Mouse (Mus musculus) left cerebral cortex, postnatal 36 days (tissue): ENCODE measurements around the gene Ncs1. TPM values are rescaled to one million over a fixed set of nuclear protein-coding genes. Genes with fewer than 3 reads are reported as not detected.

Experiments used
- DNase-seq, 2 experiments: peaks; one replicate each; pipeline ENCODE4 v3.0.0; 2021 to 2022; ENCODE audit warnings: low spot score in 2 of 2, mixed read lengths in 1 of 2
- intact Hi-C: fragments of 180-260 bp; cut with DNase I; formaldehyde crosslinking; loops from one replicate; pipeline ENCODE4 v1.15.1; 2025
- total RNA-seq, 2 experiments: library from RNA; stranded (reverse); gene quantifications; 2 replicates each; pipeline ENCODE4 v1.2.3; 2021

The Ncs1 gene
- total RNA-seq, 2 experiments from 2014 or later, result 210 to 221 TPM

DNA sequence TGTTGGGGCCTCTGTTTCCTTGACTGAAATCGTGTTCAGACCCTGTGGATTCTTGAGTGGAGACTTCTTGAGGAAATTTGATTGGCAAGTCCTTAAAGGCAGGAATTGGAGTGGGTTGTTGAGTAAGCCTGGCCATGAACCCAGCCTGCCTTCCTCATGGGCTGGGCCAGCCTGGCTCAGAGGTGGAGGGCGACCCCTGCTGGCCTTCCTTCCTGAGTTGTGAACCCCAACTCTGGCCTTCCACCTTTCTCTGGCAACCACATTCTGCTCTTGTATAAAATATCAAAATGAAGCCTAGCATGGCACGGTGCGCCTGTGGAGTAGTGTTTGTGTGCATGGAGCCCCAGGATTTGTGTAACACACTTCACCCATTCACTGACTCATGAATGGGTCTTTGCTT is 60.1 kb downstream of the Ncs1 start:
- intact Hi-C loops, result loop anchor here (10.0 kb wide), 1 partner anchor 291 kb away; no protein-coding TSS in a partner anchor
- DNase-seq, result no peak

DNA sequence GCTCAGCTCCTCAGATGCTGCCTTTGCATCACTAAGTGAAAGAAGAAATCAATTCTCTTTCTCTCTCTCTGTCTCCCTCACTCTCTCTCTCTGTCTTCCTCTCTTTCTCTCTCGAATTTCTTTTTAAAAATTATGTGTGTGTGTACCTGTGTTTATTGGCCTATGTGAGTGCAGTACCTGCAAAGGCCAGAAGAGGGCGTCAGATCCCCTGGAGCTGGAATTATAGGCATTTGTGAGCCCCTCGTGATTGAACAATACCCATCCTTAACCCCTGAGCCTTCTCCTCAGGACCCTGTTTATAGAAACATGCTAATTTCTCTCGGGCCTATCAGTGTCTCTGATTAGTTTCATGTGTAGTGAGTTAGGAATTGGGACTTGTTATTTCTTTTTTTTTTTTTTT is 62.6 kb downstream of the Ncs1 start:
- intact Hi-C loops, result loop anchor here (10.0 kb wide), 1 partner anchor 293 kb away; no protein-coding TSS in a partner anchor
- no peak for DNase-seq

GRCm38 (mm10) chr2:31309549-31309948 is 63.9 kb downstream of the Ncs1 start:
- no peak for DNase-seq
- intact Hi-C loops, result loop anchor here (10.0 kb wide), 1 partner anchor 295 kb away; no protein-coding TSS in a partner anchor

DNA sequence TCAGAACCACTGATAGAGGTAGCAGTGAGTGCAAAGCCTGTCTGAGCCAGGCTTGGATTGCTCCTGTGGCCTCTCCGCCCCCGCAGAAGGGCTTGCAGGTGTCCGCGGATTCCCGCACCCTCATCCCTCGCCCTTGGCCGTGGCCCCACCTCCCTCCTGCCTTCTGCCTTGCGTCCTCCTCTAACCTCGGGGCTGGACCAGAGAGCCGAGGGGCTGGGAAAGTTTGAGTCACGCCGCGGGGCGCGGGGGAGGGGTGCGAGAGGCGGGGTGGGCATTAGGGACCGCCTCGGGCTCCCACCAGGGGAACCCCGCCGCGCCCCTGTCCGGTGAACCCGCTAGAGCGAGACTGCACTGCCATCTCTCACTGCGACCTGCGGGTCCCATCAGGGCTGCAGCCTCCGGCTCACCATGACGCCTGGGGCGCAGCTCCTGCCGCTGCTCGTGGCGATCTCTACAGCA is 68.4 kb downstream of the Ncs1 start, which contains the start of gene Hmcn2:
Gene Hmcn2, plus strand, starts transcription at position 409 of the 459 bp plus-strand sequence.
- no peak for DNase-seq
- intact Hi-C loops, result loop anchor here (5.0 kb wide), 1 partner anchor 68 kb away; no protein-coding TSS in a partner anchor

DNA sequence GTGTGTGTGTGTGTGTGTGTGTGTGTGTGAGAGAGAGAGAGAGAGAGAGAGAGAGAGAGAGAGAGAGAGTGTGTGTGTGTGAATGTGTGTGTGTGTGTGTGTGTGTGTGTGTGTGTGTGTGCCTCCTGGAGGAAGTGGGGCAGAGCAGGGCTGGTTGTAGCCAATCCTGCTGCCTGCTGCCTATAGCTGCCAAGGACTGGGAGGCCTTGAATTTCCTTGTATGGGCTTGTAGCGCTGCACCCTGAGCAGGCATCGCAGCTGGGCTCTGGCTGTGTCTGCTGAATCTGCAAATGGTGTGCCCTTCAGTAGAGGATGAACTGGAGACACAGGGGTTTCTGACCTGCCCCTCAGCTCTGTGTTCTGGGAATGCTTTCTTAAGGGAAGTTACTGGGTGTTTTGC is 72.5 kb downstream of the Ncs1 start:
- intact Hi-C loops, result no loop called here
- DNase-seq, result no peak

GRCm38 (mm10) chr2:31319200-31319599 is 73.6 kb downstream of the Ncs1 start:
- DNase-seq, result no peak
- intact Hi-C loops, result no loop called here

- no peak for DNase-seq
- intact Hi-C loops, result loop anchor here (5.0 kb wide), 1 partner anchor 45 kb away; no protein-coding TSS in a partner anchor
Observed at GRCm38 (mm10) chr2:31327186-31327585, 81.6 kb downstream of the Ncs1 start.

GRCm38 (mm10) chr2:31337706-31338330 is 92.2 kb downstream of the Ncs1 start:
- intact Hi-C loops, result no loop called here
- DNase-seq, result no peak

DNA sequence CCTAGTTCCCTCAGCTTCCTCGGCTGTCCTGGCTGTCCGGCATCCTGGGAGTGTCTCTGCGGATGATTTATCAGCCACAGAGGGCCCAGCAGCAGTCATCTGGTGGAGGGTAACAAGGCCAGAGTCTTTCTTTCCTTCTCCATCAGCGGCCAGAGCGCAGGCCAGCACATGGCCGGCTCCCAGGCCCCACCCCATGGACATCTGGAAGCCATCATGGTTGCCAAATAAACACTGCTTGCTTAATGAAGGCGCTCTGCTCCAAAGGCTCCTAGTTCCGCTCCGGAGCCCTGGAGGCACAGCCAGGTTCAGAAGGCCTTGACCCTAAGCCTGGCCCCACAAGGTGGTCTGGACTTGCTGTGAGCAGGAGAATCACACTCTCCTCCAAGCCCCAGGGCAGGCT is 94.2 kb downstream of the Ncs1 start:
- intact Hi-C loops, result no loop called here
- DNase-seq, result no peak

DNA sequence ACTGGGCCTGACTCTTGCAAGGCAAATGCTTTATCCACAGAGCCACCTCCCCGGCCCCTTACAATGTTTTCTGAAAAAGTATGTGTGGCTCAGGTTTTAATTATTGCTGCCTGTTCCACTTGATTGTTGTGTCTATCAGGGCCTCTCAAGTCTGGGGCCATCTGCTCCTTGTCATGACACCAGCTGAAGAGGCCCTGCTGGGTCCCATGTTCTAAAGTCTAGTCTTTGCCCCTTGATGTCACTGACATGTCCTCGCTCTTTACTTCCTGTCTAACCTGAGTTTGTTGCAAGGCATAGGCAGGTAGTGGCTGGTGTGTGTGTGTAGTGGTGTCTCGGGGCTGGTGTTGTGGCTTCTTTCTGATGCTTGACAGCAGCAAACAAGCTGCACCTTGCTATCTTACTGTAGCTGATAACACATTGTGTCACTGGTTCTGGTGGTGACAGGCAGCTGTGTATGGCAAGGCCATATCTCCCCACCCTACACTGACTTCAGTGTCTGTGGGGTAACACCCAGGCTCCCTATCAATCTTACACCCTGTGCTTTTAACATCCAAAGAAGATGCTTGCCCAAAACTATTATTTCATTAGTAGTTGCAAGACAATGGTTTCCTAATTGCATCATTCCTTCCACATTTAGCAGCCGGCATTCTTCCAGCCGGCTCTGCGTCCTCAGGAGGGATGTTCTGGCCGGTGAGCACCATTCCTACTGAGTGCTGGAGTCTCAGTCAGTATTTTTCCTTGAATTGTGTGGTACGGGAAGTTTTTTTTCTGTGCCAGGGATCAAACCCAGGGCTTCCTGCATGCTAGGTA is 96.3 kb downstream of the Ncs1 start:
- intact Hi-C loops, result no loop called here
- DNase-seq, result no peak

Other genes starting within 250 kb of the Ncs1 start
- gene Fnbp1, start 103.8 kb upstream of the Ncs1 start, total RNA-seq, result 10 to 100 TPM; 86.5 to 94.8 TPM
- 10 to 100 TPM; 43.4 to 54.4 TPM for gene Gpr107, start 93.5 kb upstream of the Ncs1 start, total RNA-seq
- under 1 TPM; 0.54 TPM for gene Hmcn2, start 68.6 kb downstream of the Ncs1 start, total RNA-seq
- gene Ass1, start 224.4 kb downstream of the Ncs1 start, total RNA-seq, result 10 to 100 TPM; 20.2 to 23.8 TPM